Mouse (Mus musculus) brain, embryonic 14.5 days (tissue): Measurements from ENCODE around the gene Pltp.
"Not testable (repeated sequence)": the region's sequence is repeated elsewhere in the genome, so short reads cannot be mapped to it uniquely, and the experiment has no call there.

Experiments
- CTCF ChIP-seq: fragments of 200-500 bp; IDR thresholded peaks from 2 replicates; pipeline ENCODE4 v1.5.1; 2012; ENCODE audit warnings: inconsistent platforms, mild to moderate bottlenecking, moderate library complexity, borderline replicate concordance; ENCODE audit not compliant: insufficient read depth, insufficient read length; ENCODE audit errors: extremely low read depth
- POLR2A ChIP-seq: fragments of 200-500 bp; IDR thresholded peaks from 2 replicates; pipeline ENCODE4 v1.6.1; 2012; ENCODE audit warnings: mild to moderate bottlenecking, inconsistent platforms, borderline replicate concordance; ENCODE audit not compliant: poor library complexity, insufficient read depth, insufficient read length, severe bottlenecking; ENCODE audit errors: extremely low read depth

DNA sequence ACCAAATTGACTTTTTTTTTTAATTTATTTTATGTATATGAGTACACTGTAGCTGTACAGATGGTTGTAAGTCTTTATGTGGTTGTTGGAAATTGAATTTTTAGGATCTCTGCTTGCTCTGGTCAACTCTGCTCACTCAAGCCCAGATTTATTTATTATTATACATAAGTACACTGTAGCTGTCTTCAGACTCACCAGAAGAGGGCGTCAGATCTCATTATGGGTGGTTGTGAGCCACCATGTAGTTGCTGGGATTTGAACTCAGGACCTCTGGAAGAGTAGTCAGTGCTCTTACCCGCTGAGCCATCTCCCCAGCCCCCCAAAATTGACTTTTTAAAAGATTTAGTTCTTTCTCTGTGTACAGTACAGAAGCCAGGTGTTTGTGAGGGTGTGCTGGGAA is 18.1 kb upstream of the Pltp start:
- TF ChIP-seq POLR2A, CTCF: not testable (repeated sequence)
